Mouse (Mus musculus) limb, embryonic 11.5 days (tissue): ENCODE data around the gene Tmem126b. TPM values are rescaled to one million over a fixed set of nuclear protein-coding genes. Genes with fewer than 3 reads are reported as not detected.

ENCODE experiments used
- ATAC-seq: fragments of 200-750 bp; cut with Nextera tagmentation; 2 replicates; pipeline ENCODE4 v1.8.0; 2017; ENCODE audit warnings: low read depth; ENCODE audit not compliant: insufficient number of reproducible peaks, low FRiP score, low TSS enrichment
- DNase-seq: peaks from one replicate; pipeline ENCODE4 v3.0.0-alpha.2; 2015; ENCODE audit warnings: low spot score
- H3K27ac ChIP-seq: fragments of 300-500 bp; sonication (generic); replicated peaks from 2 replicates; pipeline ENCODE4 v1.5.1; 2014; ENCODE audit warnings: low read depth, mild to moderate bottlenecking, low read length
- H3K27me3 ChIP-seq: fragments of 300-500 bp; sonication (generic); 2 replicates; pipeline ENCODE4 v1.6.1; 2014; ENCODE audit warnings: mild to moderate bottlenecking, low read length, mixed read lengths; ENCODE audit not compliant: control insufficient read depth, insufficient read depth
- H3K36me3 ChIP-seq: fragments of 300-500 bp; sonication (generic); 2 replicates; pipeline ENCODE4 v1.6.1; 2014; ENCODE audit warnings: mild to moderate bottlenecking, low read length, moderate library complexity, mixed read lengths; ENCODE audit not compliant: control insufficient read depth, insufficient read depth
- H3K4me1 ChIP-seq: fragments of 300-500 bp; sonication (generic); 2 replicates; pipeline ENCODE4 v1.6.1; 2014; ENCODE audit warnings: low read length, mixed read lengths; ENCODE audit not compliant: control insufficient read depth, insufficient read depth
- H3K4me2 ChIP-seq: fragments of 300-500 bp; sonication (generic); 2 replicates; pipeline ENCODE4 v1.6.1; 2014; ENCODE audit warnings: low read depth, mild to moderate bottlenecking, moderate library complexity; ENCODE audit not compliant: severe bottlenecking
- H3K4me3 ChIP-seq: fragments of 300-500 bp; sonication (generic); 2 replicates; pipeline ENCODE4 v1.5.1; 2014; ENCODE audit warnings: low read depth, low read length
- H3K9ac ChIP-seq: fragments of 300-500 bp; sonication (generic); 2 replicates; pipeline ENCODE4 v1.6.1; 2014; ENCODE audit warnings: mild to moderate bottlenecking, low read length
- H3K9me3 ChIP-seq: fragments of 300-500 bp; sonication (generic); 2 replicates; pipeline ENCODE4 v1.6.1; 2016; ENCODE audit warnings: low read length; ENCODE audit not compliant: control insufficient read depth
- WGBS: fragments of 180-500 bp; shearing (Covaris S2); extraction: QIAGEN DNeasy Blood & Tissue Kit; methylation state at CpG from one replicate; pipeline ENCODE4 v1.1.7; 2014; 5-methylcytosine and 5-hydroxymethylcytosine counted together
- polyA plus RNA-seq: library from polyadenylated mRNA; unstranded; fragments of >200 nt; fragmentation: Nextera tagmentation; extraction: Ambion mirVana; gene quantifications from 2 replicates; pipeline ENCODE4 v1.2.1, GENCODE M21; 2014

Tmem126b gene
- polyA plus RNA-seq: 37.0 and 41.1 TPM in 2 replicates

DNA sequence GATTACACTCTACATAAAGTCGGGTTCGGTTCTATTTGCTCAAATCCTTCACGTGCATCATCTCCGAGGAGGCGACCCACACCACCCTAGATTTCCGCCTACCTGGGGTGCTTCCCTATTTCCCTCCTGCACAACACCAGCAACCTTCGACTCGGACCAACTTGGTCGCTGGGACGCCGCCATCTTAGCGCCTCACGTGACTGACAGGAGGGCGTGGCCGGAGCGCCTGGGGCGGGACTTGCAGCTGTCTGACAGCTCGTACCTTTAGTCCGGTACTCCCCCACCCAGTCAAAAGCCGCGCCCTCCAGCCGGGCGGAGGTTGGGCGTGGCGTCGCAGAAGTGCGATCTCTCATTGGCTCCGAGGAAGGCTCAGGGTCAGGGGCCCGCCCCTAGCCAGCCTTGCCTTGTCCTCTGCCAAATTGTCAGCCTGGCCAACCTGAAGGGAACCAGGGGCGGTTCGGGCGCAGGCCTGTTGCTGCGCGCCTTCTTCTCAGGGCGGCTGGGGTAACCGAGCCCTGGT is at the start of gene Tmem126b:
Tmem126b (minus strand) TSS at position 209 of the 520 bp plus-strand sequence.
- peak; percentile 98 for DNase-seq
- peak within 1 kb of the TSS; percentile 67 for H3K9ac ChIP-seq
- H3K27ac ChIP-seq: no peak within 1 kb of the TSS
- H3K27me3 ChIP-seq: no peaks in the 10 kb centered on the region; the same call in 1 of the 2 replicates
- peak within 1 kb of the TSS; percentile 69 for H3K4me2 ChIP-seq
- WGBS: under 1% methylated on average over 36 of the region's 36 CpGs
- H3K9me3 ChIP-seq: no peaks in the 10 kb centered on the region
- H3K4me1 ChIP-seq: no peaks in the 10 kb centered on the region
- no peaks in the 10 kb centered on the region for H3K36me3 ChIP-seq
- peak; percentile 100 for ATAC-seq
- peak within 1 kb of the TSS; percentile 57 for H3K4me3 ChIP-seq

DNA sequence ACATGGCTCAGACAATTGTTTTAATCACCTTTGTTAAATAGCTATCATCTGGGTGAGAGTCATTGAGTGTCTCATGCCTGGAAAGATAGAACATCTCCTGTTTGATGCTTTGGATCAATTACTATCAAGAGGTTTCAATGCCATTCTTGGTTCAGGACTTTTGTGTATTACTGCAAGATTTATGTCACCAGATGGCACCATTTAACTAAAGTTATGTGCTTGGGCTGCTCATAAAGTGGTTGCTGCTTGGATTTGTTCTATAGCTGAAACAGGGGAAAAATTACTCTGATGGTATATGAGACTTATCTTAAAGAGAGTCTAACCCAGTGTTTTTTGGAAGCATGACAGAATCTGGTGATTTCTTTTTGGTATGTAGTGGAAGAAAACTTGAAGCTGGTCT is 36.5 kb upstream of the Tmem126b start:
- Histone ChIP-seq H3K4me2 (no peak overlapping the region), H3K27me3 (no peaks in the 10 kb centered on the region), H3K4me1 (no peaks in the 10 kb centered on the region), H3K27ac (no peak overlapping the region), H3K36me3 (no peaks in the 10 kb centered on the region), H3K4me3 (no peak overlapping the region), H3K9me3 (no peaks in the 10 kb centered on the region), H3K9ac (no peak overlapping the region)
- ATAC-seq: no peak
- no peak for DNase-seq

DNA sequence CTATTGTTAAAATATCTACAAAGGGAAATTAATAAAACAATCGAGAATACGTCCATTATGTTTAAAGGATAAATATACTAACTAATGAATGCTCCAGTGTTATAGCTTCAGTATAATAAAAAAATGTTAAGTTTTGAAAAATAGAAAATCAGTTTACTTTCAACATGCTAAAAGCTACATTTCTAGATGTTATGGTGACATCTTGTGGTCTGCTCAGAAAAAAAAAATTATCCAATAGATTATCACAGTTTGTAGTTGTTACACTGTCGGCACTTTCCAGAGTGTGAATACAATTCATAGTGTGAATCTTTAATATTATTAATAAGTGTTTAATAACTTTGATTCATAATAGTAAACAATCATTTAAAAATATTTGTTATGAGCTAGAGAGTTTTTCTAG is 32.3 kb upstream of the Tmem126b start:
- H3K4me1 ChIP-seq: no peaks in the 10 kb centered on the region

DNA sequence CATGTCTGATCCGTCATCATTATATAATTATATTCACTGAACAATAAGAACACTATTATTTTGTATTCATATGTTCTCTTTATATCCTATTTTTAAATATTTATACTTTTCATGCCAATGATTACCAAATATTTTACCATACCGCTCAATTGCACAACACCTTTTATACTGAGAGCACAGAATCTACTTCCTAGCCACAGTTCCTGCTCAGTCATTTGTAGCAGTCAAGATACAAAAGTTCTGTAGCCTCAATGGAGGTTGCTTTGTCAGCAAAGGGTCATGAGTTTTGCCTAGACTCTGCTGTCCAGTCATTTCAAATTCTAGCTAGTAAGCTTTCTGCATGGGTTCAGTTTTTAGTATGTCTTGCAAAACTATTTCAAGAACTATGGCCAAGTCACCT is 6.8 kb upstream of the Tmem126b start:
- Histone ChIP-seq H3K4me1 (no peaks in the 10 kb centered on the region), H3K36me3 (no peaks in the 10 kb centered on the region), H3K9ac (no peak overlapping the region), H3K4me3 (no peak overlapping the region), H3K4me2 (no peak overlapping the region), H3K27me3 (no peaks in the 10 kb centered on the region), H3K27ac (no peak overlapping the region), H3K9me3 (no peaks in the 10 kb centered on the region)
- DNase-seq (no peak), ATAC-seq (no peak)
- 90% methylated on average over 2 of the region's 2 CpGs for WGBS

More for the DNA sequence above, 32.3 kb upstream of the Tmem126b start:
- H3K27me3 ChIP-seq: no peaks in the 10 kb centered on the region
- WGBS: 83% methylated on average over 3 of the region's 3 CpGs
- no peak for ATAC-seq
- no peak for DNase-seq
- no peak overlapping the region for H3K4me3 ChIP-seq
- H3K9me3 ChIP-seq: no peaks in the 10 kb centered on the region
- no peak overlapping the region for H3K9ac ChIP-seq
- H3K27ac ChIP-seq: no peak overlapping the region
- no peaks in the 10 kb centered on the region for H3K36me3 ChIP-seq
- no peak overlapping the region for H3K4me2 ChIP-seq

DNA sequence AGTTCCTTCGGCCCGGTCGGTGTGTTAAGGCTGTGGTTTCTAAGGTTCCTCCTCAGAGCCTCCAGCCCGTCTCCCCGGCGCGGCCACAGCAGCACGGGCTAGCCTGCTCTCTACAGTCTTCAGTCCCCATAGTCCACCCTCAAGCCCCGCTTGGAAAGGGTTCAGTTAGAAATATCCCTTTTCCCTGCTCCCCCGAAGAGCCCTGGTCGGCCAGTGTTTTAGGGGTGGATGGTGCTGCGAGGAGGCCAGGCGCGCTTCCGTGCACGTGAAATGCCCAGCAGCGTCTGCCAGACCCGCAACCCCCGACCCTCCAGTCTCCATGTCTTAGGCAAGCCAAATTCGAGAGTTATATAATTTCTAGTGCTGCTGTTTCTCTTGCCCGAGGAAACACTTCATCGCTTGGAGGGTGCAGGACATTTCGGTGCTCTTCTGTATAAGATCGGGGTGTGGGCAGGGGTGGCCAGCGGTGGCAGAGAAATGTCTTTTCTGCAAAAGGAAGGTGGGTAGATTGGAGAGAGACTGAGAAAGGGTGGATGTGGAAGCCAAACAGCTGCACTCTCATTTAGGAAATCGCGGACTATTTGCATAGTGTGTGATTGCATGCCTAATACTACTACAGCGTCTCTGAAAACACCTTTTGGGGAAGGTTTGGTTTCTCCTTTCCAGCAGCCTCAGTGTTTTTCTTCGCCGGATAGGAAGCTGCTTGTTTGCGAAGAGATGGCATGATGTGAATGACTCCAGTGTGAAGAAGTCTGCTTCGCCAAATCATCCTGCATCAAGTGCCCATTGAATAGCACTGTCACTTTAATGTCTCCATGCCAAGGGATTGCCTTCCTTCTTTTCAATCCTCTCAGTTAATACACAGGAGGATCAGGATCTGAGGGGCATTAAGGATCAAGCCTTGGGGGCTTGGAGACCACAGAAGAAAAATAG is 778 bp upstream of the Tmem126b start, which contains the start of gene Dlg2:
Dlg2 (plus strand) TSS at position 360 of the 933 bp plus-strand sequence.
- no peak within 1 kb of the TSS for H3K27ac ChIP-seq
- peak within 1 kb of the TSS; percentile 69 for H3K4me2 ChIP-seq
- no peaks in the 10 kb centered on the region for H3K36me3 ChIP-seq
- no peaks in the 10 kb centered on the region for H3K4me1 ChIP-seq
- peak within 1 kb of the TSS; percentile 57 for H3K4me3 ChIP-seq
- no peaks in the 10 kb centered on the region for H3K9me3 ChIP-seq
- no peaks in the 10 kb centered on the region; the same call in 1 of the 2 replicates for H3K27me3 ChIP-seq
- WGBS: 1% methylated on average over 32 of the region's 32 CpGs
- ATAC-seq (no peak; the same call in none of the 2 replicates), DNase-seq (no peak)
- peak within 1 kb of the TSS; percentile 67 for H3K9ac ChIP-seq

DNA sequence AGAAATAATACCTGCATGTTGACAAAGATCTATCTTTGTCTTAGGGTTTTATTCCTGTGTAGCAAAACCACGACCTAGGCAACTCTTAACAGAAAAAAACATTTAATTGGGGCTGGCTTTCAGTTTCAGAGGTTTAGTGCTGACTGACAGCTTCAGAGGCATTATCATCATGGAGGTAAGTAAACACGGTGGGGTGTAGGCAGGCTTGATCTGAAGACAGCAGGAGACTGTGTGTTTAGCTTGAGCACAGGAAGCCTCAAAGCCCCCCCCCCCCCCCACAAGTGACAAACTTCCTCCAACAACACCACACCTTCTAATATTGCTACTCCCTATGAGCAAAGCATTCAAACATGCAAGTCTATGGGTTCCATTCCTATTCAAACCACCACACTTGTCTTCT is 2.3 kb downstream of the Tmem126b start:
- Histone ChIP-seq H3K36me3 (no peaks in the 10 kb centered on the region), H3K4me2 (no peak overlapping the region), H3K9me3 (no peaks in the 10 kb centered on the region), H3K9ac (no peak overlapping the region), H3K27ac (no peak overlapping the region), H3K4me3 (no peak overlapping the region), H3K27me3 (no peaks in the 10 kb centered on the region; the same call in 1 of the 2 replicates), H3K4me1 (no peaks in the 10 kb centered on the region)
- ATAC-seq (no peak), DNase-seq (no peak)
- WGBS: 78% methylated on average over 2 of the region's 2 CpGs

DNA sequence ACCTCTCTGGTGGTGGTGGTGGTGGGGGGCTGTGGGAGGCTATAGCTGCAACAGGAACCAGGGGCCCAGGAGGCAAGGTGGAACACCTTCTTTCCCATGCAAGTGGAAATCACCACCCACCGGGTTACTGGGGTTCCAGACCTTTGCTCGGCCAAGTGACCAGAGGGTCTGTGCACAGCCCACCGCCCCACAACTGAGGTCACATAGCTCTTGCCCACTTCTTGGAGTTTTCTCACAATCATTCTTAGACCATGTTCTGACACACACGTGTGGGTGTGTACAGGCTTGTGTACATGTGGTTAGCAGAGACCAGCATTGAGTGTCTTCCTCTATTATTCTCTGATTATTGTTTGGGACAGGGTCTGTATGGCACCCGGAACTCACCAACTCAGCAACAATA is 14.4 kb downstream of the Tmem126b start:
- Histone ChIP-seq H3K9ac (no peak overlapping the region), H3K4me3 (no peak overlapping the region), H3K27me3 (no peaks in the 10 kb centered on the region), H3K9me3 (no peaks in the 10 kb centered on the region), H3K4me2 (no peak overlapping the region), H3K4me1 (no peaks in the 10 kb centered on the region), H3K27ac (no peak overlapping the region), H3K36me3 (no peaks in the 10 kb centered on the region)
- 90% methylated on average over 5 of the region's 5 CpGs for WGBS
- ATAC-seq (no peak), DNase-seq (no peak)

DNA sequence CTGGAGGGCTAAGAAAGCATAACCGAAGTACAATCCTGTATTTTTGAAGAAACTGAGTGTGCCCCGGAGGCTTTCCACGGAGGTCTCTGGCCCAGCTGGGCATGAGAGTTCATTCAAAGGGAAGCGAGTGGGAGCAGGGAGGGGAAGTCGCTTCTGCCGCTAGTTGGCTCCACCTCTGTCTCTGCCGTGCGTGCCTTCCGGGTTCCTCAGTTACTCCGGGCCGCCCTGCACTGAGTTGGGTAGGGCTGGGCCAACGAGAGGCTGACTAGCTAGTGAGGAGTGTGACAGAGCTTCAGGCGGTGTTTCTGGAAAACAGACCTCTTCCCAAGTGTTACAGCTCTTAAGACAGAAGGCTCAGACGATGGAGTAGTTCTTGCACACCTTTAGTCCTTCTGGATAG is 14.9 kb downstream of the Tmem126b start:
- H3K27ac ChIP-seq: no peak overlapping the region
- no peaks in the 10 kb centered on the region for H3K27me3 ChIP-seq
- no peak overlapping the region for H3K4me2 ChIP-seq
- no peak for DNase-seq
- WGBS: 19% methylated on average over 14 of the region's 14 CpGs
- H3K9ac ChIP-seq: no peak overlapping the region
- H3K4me1 ChIP-seq: peaks cover 3% of the 10 kb centered on the region; the same call in 1 of the 2 replicates
- no peaks in the 10 kb centered on the region for H3K36me3 ChIP-seq
- H3K9me3 ChIP-seq: no peaks in the 10 kb centered on the region
- H3K4me3 ChIP-seq: no peak overlapping the region
- ATAC-seq: no peak
